Mouse (Mus musculus) liver, adult 2 months (tissue): ENCODE measurements around the gene Ptbp1.

Experiments used
- CTCF ChIP-seq: fragments of 200-500 bp; IDR thresholded peaks from 2 replicates; pipeline ENCODE4 v1.5.1; 2011; ENCODE audit warnings: low read depth, low read length, control low read depth
- POLR2A ChIP-seq: fragments of 200-500 bp; IDR thresholded peaks from 2 replicates; pipeline ENCODE4 v1.6.1; 2011; ENCODE audit warnings: low read length, control low read depth; ENCODE audit not compliant: insufficient read depth; ENCODE audit errors: extremely low read depth

- TF ChIP-seq CTCF (no peak), POLR2A (no peak)
Measured at GRCm38 (mm10) chr10:79806972-79807371, 47.3 kb upstream of the Ptbp1 start.
